Mouse (Mus musculus) megakaryocyte, embryonic 14.5 days (primary cell): Measurements from ENCODE around the gene Kcna7. TPM values are rescaled to one million over a fixed set of nuclear protein-coding genes. Genes with fewer than 3 reads are reported as not detected.

Experiments used
- H3K27me3 ChIP-seq: replicated peaks from 2 replicates; pipeline ENCODE3; 2012; ENCODE audit warnings: inconsistent platforms
- H3K36me3 ChIP-seq: replicated peaks from 2 replicates; pipeline ENCODE3; 2012; ENCODE audit warnings: low read length, inconsistent platforms, mixed read lengths
- H3K4me1 ChIP-seq: 2 replicates; pipeline ENCODE4 v1.6.1; 2012; ENCODE audit warnings: inconsistent platforms
- H3K4me3 ChIP-seq: replicated peaks from 2 replicates; pipeline ENCODE3; 2012; ENCODE audit warnings: moderate library complexity, mild to moderate bottlenecking, inconsistent platforms
- H3K9me3 ChIP-seq: 2 replicates; pipeline ENCODE4 v1.6.1; 2012; ENCODE audit warnings: inconsistent platforms
- FLI1 ChIP-seq: IDR thresholded peaks from 2 replicates; pipeline ENCODE4 v1.6.1; 2012; ENCODE audit warnings: low read length, inconsistent platforms, mixed read lengths
- GATA1 ChIP-seq: IDR thresholded peaks from 3 replicates; pipeline ENCODE4 v1.6.1; 2012; ENCODE audit warnings: mixed read lengths, low read length, inconsistent platforms, borderline replicate concordance
- polyA plus RNA-seq: library from polyadenylated mRNA; stranded (reverse); fragments of >175 nt; gene quantifications from 2 replicates; pipeline ENCODE4 v1.2.3, GENCODE M21; 2012; ENCODE audit warnings: low replicate concordance; ENCODE audit not compliant: insufficient read depth

Kcna7 gene
- polyA plus RNA-seq, 1 experiment: not detected

DNA sequence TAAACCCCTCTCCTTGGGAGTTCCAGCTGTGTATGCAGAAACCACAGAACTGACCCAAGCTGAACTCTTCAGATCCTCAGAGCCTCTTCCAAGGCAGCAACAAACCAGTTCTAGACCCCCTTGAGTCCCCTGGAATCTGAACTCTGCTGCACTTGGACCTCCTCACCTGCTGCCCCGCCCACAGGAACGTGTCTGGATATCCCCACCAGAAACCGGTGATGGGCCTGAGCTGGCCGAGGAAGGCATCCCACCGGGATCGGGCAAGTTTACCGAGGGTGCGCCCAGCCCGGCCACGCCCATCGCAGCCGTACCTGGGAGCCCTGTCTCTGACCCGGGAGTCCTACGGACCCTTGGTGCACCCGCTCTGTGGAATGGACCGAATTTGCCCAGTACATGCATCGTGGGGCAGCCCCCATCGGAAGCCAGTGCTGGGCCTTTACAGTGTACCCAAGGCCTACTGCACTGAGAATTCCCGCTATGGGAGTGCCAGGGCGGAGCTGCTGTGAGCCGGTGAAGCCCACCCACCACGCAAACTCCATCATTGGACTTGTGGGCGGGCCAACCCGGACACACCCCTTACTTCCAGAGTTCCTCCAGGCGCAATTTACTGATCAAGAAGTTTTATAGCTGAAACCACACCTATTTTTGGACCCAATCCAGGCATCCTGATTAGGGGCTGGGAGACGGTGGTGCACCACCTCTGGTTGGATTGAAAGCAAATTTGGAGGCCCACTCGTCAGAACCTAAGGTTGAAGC lies 14.6 kb downstream of the Kcna7 start:
- Histone ChIP-seq H3K4me3 (no peak overlapping the region), H3K36me3 (peaks cover 53% of the 10 kb centered on the region), H3K27me3 (peaks cover 46% of the 10 kb centered on the region), H3K9me3 (no peaks in the 10 kb centered on the region), H3K4me1 (peaks cover 21% of the 10 kb centered on the region)
- TF ChIP-seq FLI1 (no peak), GATA1 (no peak)

GRCm38 (mm10) chr7:45420615-45420919 lies 15.1 kb downstream of the Kcna7 start, which contains the start of gene Lhb:
Gene Lhb (plus strand): TSS chr7:45420820.
- Histone ChIP-seq H3K27me3 (peaks cover 41% of the 10 kb centered on the region), H3K9me3 (no peaks in the 10 kb centered on the region), H3K36me3 (peaks cover 59% of the 10 kb centered on the region), H3K4me3 (no peak within 1 kb of the TSS), H3K4me1 (peaks cover 16% of the 10 kb centered on the region)
- TF ChIP-seq FLI1: no peak

DNA sequence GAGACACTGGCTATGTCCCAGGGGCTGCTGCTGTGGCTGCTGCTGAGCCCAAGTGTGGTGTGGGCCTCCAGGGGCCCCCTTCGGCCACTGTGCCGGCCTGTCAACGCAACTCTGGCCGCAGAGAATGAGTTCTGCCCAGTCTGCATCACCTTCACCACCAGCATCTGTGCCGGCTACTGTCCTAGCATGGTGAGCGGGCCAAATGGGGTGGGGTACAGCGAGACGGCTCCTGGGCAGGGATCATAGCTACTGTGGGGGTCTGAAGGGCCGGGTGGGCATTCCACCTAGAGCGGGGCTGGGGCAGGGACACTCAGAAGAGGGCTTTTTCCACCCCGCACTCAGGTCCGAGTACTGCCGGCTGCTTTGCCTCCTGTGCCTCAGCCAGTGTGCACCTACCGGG lies 15.7 kb downstream of the Kcna7 start:
- Histone ChIP-seq H3K9me3 (no peaks in the 10 kb centered on the region), H3K27me3 (peaks cover 34% of the 10 kb centered on the region), H3K4me1 (peaks cover 12% of the 10 kb centered on the region), H3K4me3 (no peak overlapping the region), H3K36me3 (peaks cover 64% of the 10 kb centered on the region)
- TF ChIP-seq GATA1 (no peak), FLI1 (no peak)

DNA sequence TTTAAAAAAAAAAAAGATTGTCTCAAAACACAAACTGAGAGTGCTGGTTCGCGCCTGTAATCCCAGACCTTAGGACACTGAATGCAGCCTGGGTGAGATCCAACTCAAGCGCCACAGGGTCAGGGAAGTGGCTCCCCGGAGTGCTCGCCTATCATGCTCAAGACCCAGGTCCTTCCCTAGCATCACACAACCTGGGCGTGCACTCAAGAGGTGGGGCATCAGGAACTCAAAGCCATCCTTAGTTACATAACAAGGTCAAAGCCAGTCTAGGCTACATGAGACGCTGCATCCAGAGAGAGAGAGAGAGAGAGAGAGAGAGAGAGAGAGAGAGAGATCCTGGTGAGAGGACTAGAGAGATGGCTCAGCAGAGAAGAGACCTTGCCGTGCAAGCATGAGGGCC lies 21.1 kb downstream of the Kcna7 start:
- Histone ChIP-seq H3K27me3 (no peaks in the 10 kb centered on the region), H3K9me3 (no peaks in the 10 kb centered on the region), H3K4me1 (peaks cover 27% of the 10 kb centered on the region), H3K36me3 (peaks cover 98% of the 10 kb centered on the region), H3K4me3 (no peak overlapping the region)
- TF ChIP-seq FLI1 (no peak), GATA1 (no peak)

GRCm38 (mm10) chr7:45433835-45434202 lies 28.4 kb downstream of the Kcna7 start:
- peaks cover 67% of the 10 kb centered on the region for H3K36me3 ChIP-seq
- H3K4me3 ChIP-seq: peak overlapping the region; percentile 99
- no peak for TF ChIP-seq GATA1
- 0 out of 2 replicates have a peak, but pooled peaks have one; percentile 20 for TF ChIP-seq FLI1
- H3K4me1 ChIP-seq: peaks cover 78% of the 10 kb centered on the region
- no peaks in the 10 kb centered on the region for H3K9me3 ChIP-seq
- H3K27me3 ChIP-seq: no peaks in the 10 kb centered on the region

DNA sequence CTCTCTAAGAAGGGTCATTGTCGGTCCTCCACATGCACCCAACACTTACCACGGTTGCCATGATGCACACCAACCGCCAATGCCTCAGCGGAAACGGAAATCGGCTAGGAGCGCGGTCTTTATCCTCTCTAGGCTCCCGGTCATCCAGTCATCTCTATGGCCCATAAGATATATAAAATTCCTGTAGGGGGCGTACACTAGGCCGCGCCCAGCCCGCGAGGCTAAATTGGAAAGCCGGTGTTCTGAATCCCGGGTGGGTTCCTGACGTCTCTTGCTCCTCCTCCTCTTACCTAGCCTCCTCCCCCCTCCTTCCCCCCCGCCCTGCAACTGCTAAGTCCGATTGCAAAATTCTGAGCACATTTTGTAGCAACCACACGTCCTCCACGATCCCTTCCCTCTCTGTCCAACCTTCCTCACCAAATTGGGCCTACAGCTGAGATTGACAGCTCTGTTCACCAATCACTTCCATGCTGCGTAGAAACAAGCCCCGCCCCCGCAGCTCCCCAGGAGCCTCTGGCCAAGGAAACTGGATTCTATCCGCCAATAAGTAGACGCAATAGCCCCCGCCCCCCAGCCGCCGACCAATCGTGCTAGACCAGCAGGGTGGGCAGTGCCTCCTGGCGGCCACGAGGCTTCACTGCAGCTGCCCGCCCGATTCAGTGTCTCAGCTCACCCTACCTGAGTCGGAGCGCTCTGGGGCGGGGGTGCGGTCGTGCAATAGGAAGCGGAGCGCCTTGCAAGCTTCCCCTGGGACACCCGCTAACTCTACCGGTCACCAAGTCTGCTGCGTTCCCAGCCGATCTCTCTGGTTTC lies 29.0 kb downstream of the Kcna7 start, which contains the start of gene Gys1:
Gene Gys1 (plus strand): TSS at position 642 of the 813 bp plus-strand sequence.
- Histone ChIP-seq H3K9me3 (no peaks in the 10 kb centered on the region), H3K36me3 (peaks cover 64% of the 10 kb centered on the region), H3K4me1 (peaks cover 75% of the 10 kb centered on the region), H3K27me3 (no peaks in the 10 kb centered on the region), H3K4me3 (peak within 1 kb of the TSS; percentile 99)
- TF ChIP-seq GATA1 (no peak), FLI1 (no peak)

DNA sequence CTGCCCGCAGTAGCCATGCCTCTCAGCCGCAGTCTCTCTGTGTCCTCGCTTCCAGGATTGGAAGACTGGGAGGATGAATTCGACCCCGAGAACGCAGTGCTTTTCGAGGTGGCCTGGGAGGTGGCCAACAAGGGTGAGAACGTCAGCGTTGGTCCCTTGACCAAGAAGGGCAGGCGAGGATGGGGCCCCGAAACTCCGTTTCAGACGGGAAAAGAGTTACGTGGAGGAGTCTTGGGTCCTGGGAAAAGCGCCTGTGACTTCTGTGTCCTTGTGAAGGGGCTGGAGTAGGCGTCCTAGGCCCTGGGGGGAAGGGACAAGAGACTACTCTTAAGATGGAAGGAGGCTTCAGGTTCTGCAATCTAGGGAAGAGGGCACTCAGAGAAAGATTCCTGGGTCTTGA lies 29.6 kb downstream of the Kcna7 start:
- Histone ChIP-seq H3K4me3 (peak overlapping the region; percentile 99), H3K4me1 (peaks cover 71% of the 10 kb centered on the region), H3K36me3 (peaks cover 64% of the 10 kb centered on the region), H3K9me3 (no peaks in the 10 kb centered on the region), H3K27me3 (no peaks in the 10 kb centered on the region)
- no peak for TF ChIP-seq GATA1
- TF ChIP-seq FLI1: no peak

DNA sequence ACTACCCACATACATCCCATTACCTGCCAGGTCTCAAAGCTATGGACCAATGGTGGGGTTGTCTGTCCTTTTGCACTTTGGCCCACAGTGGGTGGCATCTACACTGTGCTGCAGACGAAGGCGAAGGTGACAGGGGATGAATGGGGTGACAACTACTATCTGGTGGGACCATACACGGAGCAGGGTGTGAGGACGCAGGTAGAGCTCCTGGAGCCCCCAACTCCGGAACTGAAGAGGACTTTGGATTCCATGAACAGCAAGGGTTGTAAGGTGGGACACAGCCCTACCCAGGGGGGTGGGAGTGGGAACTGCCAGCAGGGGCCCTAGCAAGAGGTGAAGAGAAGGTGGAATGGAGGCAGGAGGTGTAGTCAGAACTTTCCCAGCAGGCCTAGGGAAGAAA lies 31.0 kb downstream of the Kcna7 start:
- Histone ChIP-seq H3K27me3 (no peaks in the 10 kb centered on the region), H3K36me3 (peaks cover 61% of the 10 kb centered on the region), H3K4me1 (peaks cover 58% of the 10 kb centered on the region), H3K4me3 (peak overlapping the region; percentile 99), H3K9me3 (no peaks in the 10 kb centered on the region)
- TF ChIP-seq FLI1 (no peak), GATA1 (no peak)

DNA sequence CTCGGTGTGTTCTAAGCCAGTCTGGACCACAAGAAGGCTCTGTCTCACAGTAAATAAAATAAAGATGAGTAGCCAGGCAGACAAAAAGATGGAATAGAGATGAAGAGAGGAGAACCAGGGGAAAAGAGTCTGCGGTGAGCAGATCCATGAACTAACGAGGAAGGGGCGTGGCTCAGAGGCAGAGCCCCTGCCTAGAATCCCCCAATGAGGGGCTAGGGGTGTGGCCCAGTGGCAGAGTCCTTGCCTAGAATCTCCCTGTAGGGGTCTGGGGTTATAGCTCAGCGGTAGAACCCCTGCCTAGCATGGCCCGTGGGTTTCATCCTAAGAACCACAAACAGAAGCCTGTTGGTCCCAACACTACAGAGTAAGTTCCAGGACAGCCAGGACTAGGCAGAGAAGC lies 31.6 kb downstream of the Kcna7 start:
- Histone ChIP-seq H3K36me3 (peaks cover 61% of the 10 kb centered on the region), H3K4me1 (peaks cover 52% of the 10 kb centered on the region), H3K4me3 (no peak overlapping the region), H3K9me3 (no peaks in the 10 kb centered on the region), H3K27me3 (no peaks in the 10 kb centered on the region)
- TF ChIP-seq FLI1: no peak
- no peak for TF ChIP-seq GATA1

DNA sequence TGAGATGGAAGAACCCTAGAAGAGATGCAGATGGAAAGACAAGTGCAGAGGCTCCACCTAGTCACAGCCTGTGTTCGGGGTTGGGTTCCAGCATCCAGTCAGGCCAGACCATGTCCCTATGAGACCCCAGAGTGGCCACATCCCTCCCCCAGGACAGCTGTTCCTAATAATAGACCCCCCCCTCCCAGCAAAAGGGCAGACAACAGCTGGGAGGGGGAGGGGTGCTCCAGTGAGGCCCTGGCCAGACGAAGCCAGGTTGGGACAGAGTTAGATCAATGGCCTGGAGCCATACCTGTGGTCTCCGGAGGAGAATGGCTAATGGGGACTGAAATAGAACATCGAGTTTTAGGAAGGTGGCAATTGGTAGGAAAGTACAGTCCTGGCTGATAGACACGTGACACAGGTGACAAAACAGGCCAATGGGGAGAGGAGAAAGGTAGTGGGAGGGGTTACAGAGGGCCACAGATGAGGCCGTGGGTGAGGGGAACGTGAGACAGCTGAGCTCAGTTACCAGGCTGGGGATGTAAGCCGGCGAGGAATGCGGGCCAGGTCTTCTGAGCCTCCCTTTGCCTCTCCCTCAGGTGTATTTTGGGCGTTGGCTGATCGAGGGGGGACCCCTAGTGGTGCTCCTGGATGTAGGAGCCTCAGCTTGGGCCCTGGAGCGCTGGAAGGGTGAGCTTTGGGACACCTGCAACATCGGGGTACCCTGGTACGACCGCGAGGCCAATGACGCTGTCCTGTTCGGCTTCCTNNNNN lies 32.2 kb downstream of the Kcna7 start, which contains the start of gene Ruvbl2:
Gene Ruvbl2 (minus strand): TSS at position 576 of the 756 bp plus-strand sequence.
- TF ChIP-seq GATA1 (no peak), FLI1 (no peak)
- peaks cover 59% of the 10 kb centered on the region for H3K36me3 ChIP-seq
- H3K4me1 ChIP-seq: peaks cover 45% of the 10 kb centered on the region
- H3K27me3 ChIP-seq: no peaks in the 10 kb centered on the region
- H3K4me3 ChIP-seq: no peak within 1 kb of the TSS
- no peaks in the 10 kb centered on the region for H3K9me3 ChIP-seq
